In genomic region chr19:20848906-20849305, GRCm38 (mm10) we compare ENCODE assay signal across 17 mouse cellular contexts.
DNase-seq lines count a peak whose midpoint lies in the region; ATAC-seq and TF ChIP-seq lines count a peak whose summit lies in the region.
"Had no signal": no experiment of that assay in that cellular context is flagged by ENCODE, and none has a peak within 500 bp of the region (broad histone marks: within the 10 kb centered on the region; RNA-seq: fewer than 3 reads in every experiment).

No protein-coding gene starts in this region.

- H3K4me3 ChIP-seq in kidney, postnatal 0 days (replicated peaks; ENCODE audit: low read depth, low read length), result no peak overlapping the region
- no peak overlapping the region for H3K4me3 ChIP-seq in heart, embryonic 10.5 days
- H3K4me3 ChIP-seq: forebrain, embryonic 12.5 days; intestine, embryonic 15.5 days; limb, embryonic 12.5 days had no signal

- no peak for ATAC-seq in kidney, postnatal 0 days (replicated peaks; ENCODE audit: low FRiP score, low read depth)
- ATAC-seq: intestine, embryonic 15.5 days; midbrain, embryonic 16.5 days had no signal

- H3K9me3 ChIP-seq in kidney, postnatal 0 days (replicated peaks; ENCODE audit: low read length), result no peaks in the 10 kb centered on the region
- no peaks in the 10 kb centered on the region for H3K9me3 ChIP-seq in heart, embryonic 10.5 days
- H3K9me3 ChIP-seq: forebrain, embryonic 12.5 days; G1E; intestine, embryonic 15.5 days; limb, embryonic 12.5 days had no signal

- H3K4me2 ChIP-seq in kidney, postnatal 0 days (ENCODE audit: low read length), result no peak overlapping the region
- H3K4me2 ChIP-seq: forebrain, embryonic 12.5 days; intestine, embryonic 15.5 days; limb, embryonic 12.5 days had no signal

- H3K27ac ChIP-seq in kidney, postnatal 0 days, result no peak overlapping the region
- H3K27ac ChIP-seq in heart, embryonic 10.5 days, result no peak overlapping the region
- H3K27ac ChIP-seq: forebrain, embryonic 12.5 days; intestine, embryonic 15.5 days; limb, embryonic 12.5 days had no signal

- H3K36me3 ChIP-seq in kidney, postnatal 0 days (ENCODE audit: insufficient read depth, low read length), result no peaks in the 10 kb centered on the region
- H3K36me3 ChIP-seq in heart, embryonic 10.5 days, result no peaks in the 10 kb centered on the region
- H3K36me3 ChIP-seq: forebrain, embryonic 12.5 days; G1E; intestine, embryonic 15.5 days; limb, embryonic 12.5 days had no signal

- H3K27me3 ChIP-seq in kidney, postnatal 0 days (ENCODE audit: insufficient read depth, low read length), result no peaks in the 10 kb centered on the region
- H3K27me3 ChIP-seq in heart, embryonic 10.5 days (ENCODE audit: insufficient read depth, poor library complexity, severe bottlenecking), result no peaks in the 10 kb centered on the region
- H3K27me3 ChIP-seq: forebrain, embryonic 12.5 days; intestine, embryonic 15.5 days; limb, embryonic 12.5 days had no signal

- peak; percentile 79 for DNase-seq in kidney, postnatal 0 days (ENCODE audit: low spot score)
- DNase-seq in kidney, postnatal 4 days, result no peak
- DNase-seq in thymus, postnatal 0 days (ENCODE audit: low spot score), result peak; percentile 4
- no peak for DNase-seq in thymus, postnatal 4 days
- DNase-seq in brain, adult 2 months (ENCODE audit: low read depth, low spot score), result peak; percentile 34
- no peak for DNase-seq in cerebellum, adult 8-10 months
- DNase-seq in heart, embryonic 10.5 days (ENCODE audit: low spot score), result no peak
- DNase-seq: adrenal gland, adult 8-10 months; cerebellum, adult 11-12 months; heart, postnatal 10 days; lung, postnatal 14 days; right cerebral cortex, postnatal 25 days had no signal

- peak; percentile 68 for TF ChIP-seq CTCF in kidney, postnatal 0 days (IDR thresholded peaks at IDR 0.05; ENCODE audit: low read depth)

- no peak overlapping the region for H3K9ac ChIP-seq in kidney, postnatal 0 days (ENCODE audit: low read depth, low read length)
- H3K9ac ChIP-seq: forebrain, embryonic 12.5 days; intestine, embryonic 15.5 days; limb, embryonic 12.5 days had no signal

- H3K4me1 ChIP-seq in kidney, postnatal 0 days (replicated peaks; ENCODE audit: insufficient read depth, low read length), result no peaks in the 10 kb centered on the region
- H3K4me1 ChIP-seq in heart, embryonic 10.5 days, result no peaks in the 10 kb centered on the region
- H3K4me1 ChIP-seq: forebrain, embryonic 12.5 days; intestine, embryonic 15.5 days; limb, embryonic 12.5 days had no signal

- 58% methylated on average over 5 of the region's 5 CpGs for WGBS in kidney, postnatal 0 days
- 70% methylated on average over 5 of the region's 5 CpGs for WGBS in heart, embryonic 10.5 days

Comparison
In these comparisons a context has a peak if more than half of its experiments do, and no peak if none do; other contexts are left out.
1. DNase-seq: peak in kidney, postnatal 0 days (single experiment), thymus, postnatal 0 days (single experiment) and brain, adult 2 months (single experiment); none in kidney, postnatal 4 days (0 of 2), thymus, postnatal 4 days (single experiment), cerebellum, adult 8-10 months (single experiment) and heart, embryonic 10.5 days (single experiment).